Mouse (Mus musculus) embryonic fibroblast, embryonic 13.5 days (primary cell): ENCODE results near the gene Dpysl5.

ENCODE experiments used
- CTCF ChIP-seq: IDR thresholded peaks from 2 replicates; pipeline ENCODE4 v1.5.1; 2011; ENCODE audit warnings: mild to moderate bottlenecking, control low read depth, low read length, moderate library complexity, borderline replicate concordance; ENCODE audit not compliant: insufficient read depth
- POLR2A ChIP-seq: IDR thresholded peaks from 2 replicates; pipeline ENCODE4 v1.6.1; 2011; ENCODE audit warnings: low read depth, mild to moderate bottlenecking, control low read depth, low read length, moderate library complexity

- TF ChIP-seq CTCF (no peak), POLR2A (no peak)
Observed at GRCm38 (mm10) chr5:30712441-30713298, 1.3 kb downstream of the Dpysl5 start.
